Mouse (Mus musculus) heart, embryonic 16.5 days (tissue): ENCODE measurements around the gene Adamtsl2. TPM values are rescaled to one million over a fixed set of nuclear protein-coding genes. Genes with fewer than 3 reads are reported as not detected.

Experiments used
- ATAC-seq: fragments of 200-750 bp; cut with Nextera tagmentation; replicated peaks from 2 replicates; pipeline ENCODE4 v1.8.0; 2017; ENCODE audit warnings: moderate number of reproducible peaks; ENCODE audit not compliant: insufficient read depth, low FRiP score; ENCODE audit errors: extremely low read depth
- H3K27ac ChIP-seq: fragments of 300-500 bp; sonication (generic); 2 replicates; pipeline ENCODE4 v1.5.1; 2014; ENCODE audit warnings: mild to moderate bottlenecking, low read length, control low read depth, moderate library complexity
- H3K27me3 ChIP-seq: fragments of 300-500 bp; sonication (generic); 2 replicates; pipeline ENCODE4 v1.6.1; 2014; ENCODE audit warnings: low read length, mixed read lengths; ENCODE audit not compliant: control insufficient read depth, insufficient read depth
- H3K36me3 ChIP-seq: fragments of 300-500 bp; sonication (generic); 2 replicates; pipeline ENCODE4 v1.6.1; 2014; ENCODE audit not compliant: control insufficient read depth, insufficient read depth
- H3K4me1 ChIP-seq: fragments of 300-500 bp; sonication (generic); 2 replicates; pipeline ENCODE4 v1.6.1; 2014; ENCODE audit warnings: low read length, mixed read lengths; ENCODE audit not compliant: control insufficient read depth, insufficient read depth
- H3K4me2 ChIP-seq: fragments of 300-500 bp; sonication (generic); 2 replicates; pipeline ENCODE4 v1.6.1; 2014; ENCODE audit warnings: low read depth, mild to moderate bottlenecking, control low read depth, low read length
- H3K4me3 ChIP-seq: fragments of 300-500 bp; sonication (generic); 2 replicates; pipeline ENCODE4 v1.5.1; 2014; ENCODE audit warnings: mild to moderate bottlenecking, control low read depth, low read length
- H3K9ac ChIP-seq: fragments of 300-500 bp; sonication (generic); 2 replicates; pipeline ENCODE4 v1.6.1; 2014; ENCODE audit warnings: low read length, control low read depth
- H3K9me3 ChIP-seq: fragments of 300-500 bp; sonication (generic); replicated peaks from 2 replicates; pipeline ENCODE4 v1.6.1; 2016; ENCODE audit warnings: low read length; ENCODE audit not compliant: control insufficient read depth
- WGBS: fragments of 180-500 bp; shearing (Covaris S2); extraction: QIAGEN DNeasy Blood & Tissue Kit; methylation state at CpG from one replicate; pipeline ENCODE4 v1.1.7; 2014; 5-methylcytosine and 5-hydroxymethylcytosine counted together
- polyA plus RNA-seq: library from polyadenylated mRNA; unstranded; fragments of >200 nt; fragmentation: Nextera tagmentation; extraction: Ambion mirVana; gene quantifications from 2 replicates; pipeline ENCODE4 v1.2.1, GENCODE M21; 2015

Gene Adamtsl2
- polyA plus RNA-seq, 1 experiment from 2014 or later: 12.4 TPM

DNA sequence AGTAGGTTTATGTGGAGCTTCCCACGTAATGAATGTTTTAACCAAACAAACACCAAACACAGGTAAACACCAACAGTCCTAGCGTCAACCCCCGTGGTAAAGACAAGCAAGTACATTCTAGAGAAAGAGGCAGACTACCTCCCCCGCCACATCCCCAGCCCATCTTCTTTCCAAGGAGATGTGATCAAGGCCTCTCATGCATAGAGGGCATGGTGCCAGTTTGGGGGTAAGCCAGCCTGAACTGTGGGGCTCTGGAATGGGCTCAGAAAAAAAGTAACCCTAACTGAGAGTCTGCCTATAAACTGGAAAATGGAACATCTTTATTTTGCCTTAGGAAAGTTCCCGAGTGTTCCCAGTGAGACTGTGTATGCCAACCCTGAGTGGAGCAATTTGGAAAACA, 56.8 kb downstream of the Adamtsl2 start:
- Histone ChIP-seq H3K4me3 (no peak overlapping the region), H3K9ac (no peak overlapping the region), H3K4me2 (no peak overlapping the region), H3K9me3 (no peaks in the 10 kb centered on the region), H3K4me1 (no peaks in the 10 kb centered on the region), H3K36me3 (no peaks in the 10 kb centered on the region), H3K27ac (no peak overlapping the region), H3K27me3 (peaks cover 21% of the 10 kb centered on the region)
- ATAC-seq: no peak
- WGBS: 72% methylated on average over 5 of the region's 5 CpGs

- Histone ChIP-seq H3K27ac (no peak overlapping the region), H3K4me3 (no peak overlapping the region), H3K27me3 (peaks cover 22% of the 10 kb centered on the region), H3K9ac (no peak overlapping the region), H3K4me2 (no peak overlapping the region), H3K9me3 (no peaks in the 10 kb centered on the region), H3K4me1 (no peaks in the 10 kb centered on the region), H3K36me3 (no peaks in the 10 kb centered on the region)
- WGBS: 51% methylated on average over 3 of the region's 3 CpGs
- ATAC-seq: no peak
These were observed 57.2 kb downstream of the Adamtsl2 start for GRCm38 (mm10) chr2:27136336-27136735.

DNA sequence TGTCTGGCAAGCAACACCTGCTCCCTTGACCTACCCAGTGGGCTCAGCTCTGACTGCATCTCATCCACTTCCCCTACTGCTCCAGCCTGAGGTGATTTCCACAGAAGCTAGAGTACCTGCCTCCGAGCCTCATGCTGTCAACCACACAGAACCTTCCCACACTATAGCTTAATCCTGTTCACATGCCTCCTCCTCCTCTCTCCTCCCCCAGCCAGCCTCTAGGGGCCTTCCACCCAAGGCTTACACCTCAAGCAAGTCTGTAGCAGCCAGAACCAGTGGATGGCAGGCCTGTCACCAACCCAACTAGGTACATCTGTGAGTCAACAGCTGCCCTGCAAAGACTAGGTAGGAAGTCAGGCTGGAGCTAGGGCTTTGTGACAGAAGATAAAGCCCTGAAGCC, 57.6 kb downstream of the Adamtsl2 start:
- H3K27me3 ChIP-seq: peaks cover 26% of the 10 kb centered on the region
- no peak for ATAC-seq

GRCm38 (mm10) chr2:27138356-27138755, 59.2 kb downstream of the Adamtsl2 start:
- ATAC-seq: no peak
- no peak overlapping the region for H3K27ac ChIP-seq
- no peaks in the 10 kb centered on the region for H3K9me3 ChIP-seq
- H3K4me1 ChIP-seq: no peaks in the 10 kb centered on the region
- H3K36me3 ChIP-seq: no peaks in the 10 kb centered on the region
- H3K4me2 ChIP-seq: no peak overlapping the region
- H3K9ac ChIP-seq: no peak overlapping the region
- H3K4me3 ChIP-seq: no peak overlapping the region
- 49% methylated on average over 4 of the region's 4 CpGs for WGBS
- H3K27me3 ChIP-seq: peaks cover 39% of the 10 kb centered on the region

More for the DNA sequence above, 57.6 kb downstream of the Adamtsl2 start:
- H3K4me3 ChIP-seq: no peak overlapping the region
- 71% methylated on average over 1 of the region's 1 CpGs for WGBS
- H3K4me2 ChIP-seq: no peak overlapping the region
- no peaks in the 10 kb centered on the region for H3K9me3 ChIP-seq
- no peaks in the 10 kb centered on the region for H3K36me3 ChIP-seq
- no peak overlapping the region for H3K9ac ChIP-seq
- no peaks in the 10 kb centered on the region for H3K4me1 ChIP-seq
- H3K27ac ChIP-seq: no peak overlapping the region

GRCm38 (mm10) chr2:27141950-27142693, 62.9 kb downstream of the Adamtsl2 start, which contains the start of gene Fam163b:
Gene Fam163b, minus strand, starts transcription at chr2:27142491.
- no peaks in the 10 kb centered on the region for H3K36me3 ChIP-seq
- WGBS: 1% methylated on average over 61 of the region's 62 CpGs
- H3K9me3 ChIP-seq: no peaks in the 10 kb centered on the region
- H3K4me3 ChIP-seq: peak within 1 kb of the TSS; percentile 53
- ATAC-seq: peak; percentile 79
- H3K4me1 ChIP-seq: no peaks in the 10 kb centered on the region
- H3K27ac ChIP-seq: no peak within 1 kb of the TSS
- peaks cover 40% of the 10 kb centered on the region for H3K27me3 ChIP-seq
- H3K9ac ChIP-seq: peak within 1 kb of the TSS; percentile 67
- peak within 1 kb of the TSS; percentile 88 for H3K4me2 ChIP-seq

DNA sequence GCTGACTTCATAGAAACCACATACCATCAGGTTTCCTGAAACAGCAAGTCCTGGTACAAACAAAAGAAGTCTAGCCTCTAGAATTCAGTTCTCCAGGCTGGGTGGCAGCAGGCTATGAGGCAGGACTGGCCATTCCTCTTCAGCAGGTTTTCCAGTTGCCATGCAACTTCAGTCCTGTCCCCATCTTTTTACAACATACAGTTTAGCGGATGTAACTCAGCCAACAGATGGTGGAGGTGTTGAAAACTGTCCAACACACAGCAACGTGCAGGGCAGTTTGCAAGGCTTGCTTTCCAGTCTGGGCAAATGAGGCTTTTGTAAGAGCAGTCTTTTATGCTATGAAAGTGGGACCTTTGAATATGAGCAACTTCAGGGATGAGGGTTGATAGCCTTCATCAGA, 65.8 kb downstream of the Adamtsl2 start:
- WGBS: 43% methylated on average over 2 of the region's 2 CpGs
- Histone ChIP-seq H3K27me3 (peaks cover 31% of the 10 kb centered on the region), H3K9me3 (no peaks in the 10 kb centered on the region), H3K4me2 (no peak overlapping the region), H3K36me3 (no peaks in the 10 kb centered on the region), H3K27ac (no peak overlapping the region), H3K9ac (no peak overlapping the region), H3K4me1 (peaks cover 6% of the 10 kb centered on the region), H3K4me3 (no peak overlapping the region)
- no peak for ATAC-seq

- Histone ChIP-seq H3K4me1 (peaks cover 6% of the 10 kb centered on the region), H3K9me3 (no peaks in the 10 kb centered on the region), H3K27me3 (peaks cover 23% of the 10 kb centered on the region), H3K36me3 (no peaks in the 10 kb centered on the region), H3K4me2 (no peak overlapping the region), H3K9ac (no peak overlapping the region), H3K4me3 (no peak overlapping the region), H3K27ac (no peak overlapping the region)
- 82% methylated on average over 6 of the region's 6 CpGs for WGBS
- no peak for ATAC-seq
These were observed 67.7 kb downstream of the Adamtsl2 start for GRCm38 (mm10) chr2:27146840-27147239.

DNA sequence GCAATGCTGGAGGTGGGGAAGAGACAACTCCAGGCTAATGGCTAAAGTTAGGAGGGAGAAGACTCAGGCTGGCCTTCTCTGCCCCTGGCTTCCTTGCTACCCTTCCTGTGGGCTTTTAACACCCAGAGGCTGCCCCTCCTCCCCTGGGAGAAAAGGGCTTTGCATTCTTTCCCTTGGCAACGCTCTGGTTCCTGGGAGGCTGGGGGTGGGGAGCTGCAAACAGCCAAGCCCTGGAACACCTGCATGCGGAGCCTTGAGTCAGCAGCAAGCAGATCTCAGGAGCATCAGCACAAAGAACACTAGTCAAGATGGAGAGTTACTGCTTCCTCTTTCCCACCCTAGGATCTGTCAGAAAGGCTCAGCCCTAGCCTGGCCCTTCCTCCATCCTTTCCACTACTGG, 70.3 kb downstream of the Adamtsl2 start:
- no peak overlapping the region for H3K4me2 ChIP-seq
- no peak for ATAC-seq
- H3K9me3 ChIP-seq: no peaks in the 10 kb centered on the region
- H3K36me3 ChIP-seq: no peaks in the 10 kb centered on the region
- H3K27ac ChIP-seq: no peak overlapping the region
- no peak overlapping the region for H3K4me3 ChIP-seq
- H3K27me3 ChIP-seq: peaks cover 6% of the 10 kb centered on the region; the same call in 1 of the 2 replicates
- WGBS: 16% methylated on average over 2 of the region's 2 CpGs
- H3K4me1 ChIP-seq: peaks cover 6% of the 10 kb centered on the region
- no peak overlapping the region for H3K9ac ChIP-seq

- Histone ChIP-seq H3K9me3 (no peaks in the 10 kb centered on the region), H3K27ac (no peak overlapping the region), H3K4me3 (no peak overlapping the region), H3K4me2 (no peak overlapping the region), H3K9ac (no peak overlapping the region), H3K27me3 (peaks cover 5% of the 10 kb centered on the region; the same call in 1 of the 2 replicates), H3K4me1 (no peaks in the 10 kb centered on the region; the same call in 1 of the 2 replicates), H3K36me3 (no peaks in the 10 kb centered on the region)
- ATAC-seq: no peak
- 77% methylated on average over 10 of the region's 10 CpGs for WGBS
These were observed 75.4 kb downstream of the Adamtsl2 start for GRCm38 (mm10) chr2:27154466-27155185.
